Mouse (Mus musculus): ENCODE measurements at regions not wholly inside any gene's neighbourhood (a gene's known extent, or its start where the extent isn't known, plus 50 kb on each side); places are given as distances from the start of the nearest gene placed in this dataset.
"Not testable (repeated sequence)": the region's sequence is repeated elsewhere in the genome, so short reads cannot be mapped to it uniquely, and the experiment has no call there.

- not testable (repeated sequence) for TF ChIP-seq CTCF, EP300 (IDR thresholded peaks at IDR 0.05; ENCODE audit: low read depth)
Observed at GRCm38 (mm10) chr12:115312604-115313003, 734.9 kb upstream of the Zfp386 start.
